Mouse (Mus musculus) frontal cortex, postnatal 10 days (tissue): Measurements from ENCODE around the gene Wars2.

Experiments
- DNase-seq, 2 experiments: peaks; one replicate each; pipeline ENCODE4 v3.0.0; 2022; ENCODE audit warnings: low spot score in 2 of 2, mixed read lengths in 1 of 2

Gene Wars2

DNA sequence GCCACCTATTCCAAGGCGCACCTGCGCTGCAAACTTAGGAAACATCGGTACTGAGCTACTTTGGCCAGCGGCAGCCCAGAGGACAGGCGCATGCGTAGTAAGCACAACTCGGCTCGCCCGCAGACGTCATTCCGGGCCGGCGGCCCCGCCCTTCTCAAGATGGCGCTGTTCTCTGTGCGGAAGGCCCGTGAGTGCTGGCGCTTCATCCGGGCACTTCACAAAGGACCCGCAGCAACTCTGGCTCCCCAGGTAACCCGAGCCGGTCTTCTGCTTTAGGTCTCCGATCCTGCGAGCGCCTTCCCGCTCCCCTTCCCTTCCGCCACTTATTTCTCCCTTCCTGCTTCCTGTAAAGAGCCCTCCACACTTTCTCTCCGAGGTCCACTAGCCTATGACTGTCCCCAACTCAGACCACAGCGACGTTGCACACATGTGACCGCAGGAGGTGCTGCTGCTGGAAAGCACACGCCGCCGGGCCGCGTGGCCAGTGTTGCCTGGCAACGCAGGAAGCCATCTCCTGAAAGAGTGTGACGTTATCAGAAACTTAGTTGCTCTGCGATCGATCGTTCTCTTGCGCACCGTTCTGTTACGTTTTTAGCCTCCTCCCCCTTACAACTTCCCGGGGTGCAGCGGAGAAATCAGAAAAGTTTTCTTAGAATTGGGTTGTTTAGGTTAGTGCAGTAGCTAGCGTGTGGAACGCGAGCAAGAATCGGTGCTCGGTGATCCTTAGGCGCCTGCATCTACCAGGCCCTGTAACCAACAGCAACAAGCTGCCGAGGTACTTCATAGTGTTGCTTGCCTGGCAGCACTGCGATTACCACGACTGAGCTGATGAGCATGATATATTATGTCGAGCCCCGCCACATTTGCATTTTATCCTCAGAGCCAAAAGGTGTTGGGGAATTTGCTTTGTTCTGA is at the start of gene Wars2:
Gene Wars2 (plus strand): TSS at position 129 of the 915 bp plus-strand sequence.
- peak; percentile 85 to 94 for DNase-seq

DNA sequence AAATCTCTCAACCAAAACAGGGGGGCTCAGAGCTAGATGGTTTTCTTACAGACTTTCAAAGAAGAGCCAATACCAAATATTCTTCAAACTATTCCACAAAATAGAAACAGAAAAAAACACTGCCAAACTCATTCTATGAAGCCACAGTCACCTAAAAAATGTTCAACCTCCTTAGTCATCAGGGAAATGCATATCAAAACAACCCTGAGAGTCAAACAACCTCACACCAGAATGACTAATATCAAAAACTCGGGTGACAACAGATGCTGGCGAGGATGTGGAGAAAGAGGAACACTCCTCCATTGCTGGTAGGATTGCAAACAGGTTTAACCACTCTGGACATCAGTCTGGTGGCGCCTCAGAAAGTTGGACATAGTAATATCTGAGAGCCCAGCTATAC is 44.1 kb upstream of the Wars2 start:
- no peak for DNase-seq

DNA sequence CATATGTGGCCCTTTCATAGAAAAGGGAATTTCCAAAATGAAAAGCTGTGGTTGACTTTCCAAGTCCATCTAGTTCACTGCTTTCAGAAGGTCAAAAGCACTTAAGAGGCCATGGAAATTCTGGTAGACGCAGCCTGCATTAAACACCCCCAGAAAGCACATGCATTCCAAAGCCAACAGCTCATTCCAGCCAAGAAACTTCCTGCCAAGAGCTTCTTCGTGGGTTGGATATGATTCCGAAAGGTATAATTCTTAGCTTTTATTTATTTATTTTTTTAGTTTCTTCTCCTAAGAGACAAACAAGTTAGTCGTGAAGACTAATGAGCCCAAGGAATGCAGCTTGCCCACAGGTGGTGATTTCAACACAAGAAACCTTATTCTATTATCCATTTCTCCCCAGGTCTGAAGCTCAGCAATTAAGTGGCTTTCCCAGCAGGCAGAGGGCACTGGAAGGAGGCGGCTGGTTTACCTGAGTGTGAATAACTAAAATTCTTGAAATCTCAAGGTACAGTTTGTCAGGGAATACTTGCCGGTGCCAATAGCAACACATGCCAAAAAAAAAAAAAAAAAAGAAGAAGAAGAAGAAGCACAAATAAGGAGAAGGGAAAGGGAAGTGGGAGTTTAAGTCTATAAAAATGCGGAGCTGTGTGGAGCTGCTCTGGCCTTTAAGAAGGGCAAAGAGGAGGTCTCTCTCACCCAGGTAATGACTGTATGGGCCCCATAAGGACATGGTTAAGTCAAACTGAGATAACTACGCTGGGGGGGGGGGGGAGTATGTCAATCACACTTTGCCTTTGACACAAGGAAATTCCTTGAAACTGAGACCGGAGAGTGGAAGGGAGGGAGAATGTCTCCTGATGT is 30.3 kb upstream of the Wars2 start:
- DNase-seq = no peak

DNA sequence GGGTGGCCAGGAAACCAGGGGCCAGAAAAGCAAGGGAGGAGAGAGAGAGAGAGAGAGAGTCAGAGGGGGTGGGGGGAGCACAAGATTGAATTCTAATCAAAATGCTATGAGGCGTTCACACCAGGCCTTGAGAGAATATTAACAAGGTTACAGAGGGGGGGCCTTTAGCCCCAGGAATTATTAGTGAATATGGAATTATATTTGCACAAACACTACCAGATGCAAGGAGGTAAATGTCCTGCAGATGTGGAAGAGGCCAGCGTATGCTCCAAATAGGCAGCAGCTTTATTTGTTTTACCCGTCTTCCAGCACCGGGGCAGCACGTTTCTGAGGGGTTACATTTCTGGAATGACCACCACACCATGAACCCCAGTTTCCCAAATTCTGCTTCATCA is 29.7 kb upstream of the Wars2 start:
- DNase-seq = no peak

DNA sequence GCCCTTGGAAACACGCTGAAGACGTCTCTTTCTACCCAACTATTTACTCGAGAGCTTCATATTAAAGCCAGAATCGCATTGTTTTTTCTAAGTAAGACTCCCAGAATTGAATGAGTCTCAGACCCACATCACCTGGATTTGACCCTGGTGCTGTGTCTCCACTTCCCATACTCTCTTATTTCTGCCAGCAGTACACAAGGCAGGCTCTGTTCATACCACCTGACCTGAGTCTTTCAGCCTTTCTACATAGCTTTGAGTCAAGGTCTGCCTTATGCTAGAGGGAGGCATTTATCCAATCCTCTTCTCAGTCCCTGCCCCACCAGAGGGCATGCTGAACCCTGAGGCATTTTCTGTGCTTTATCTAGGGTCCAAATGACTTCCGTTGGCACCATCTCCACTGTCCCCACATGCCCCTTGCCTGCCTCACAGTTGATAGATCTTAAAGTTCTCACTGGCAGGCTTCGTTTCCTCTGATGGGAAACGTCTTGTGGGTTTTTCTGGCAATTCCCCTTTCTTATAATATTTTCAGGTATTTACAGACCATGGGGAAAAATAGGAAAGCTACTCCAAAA is 27.5 kb upstream of the Wars2 start:
- DNase-seq = no peak

DNA sequence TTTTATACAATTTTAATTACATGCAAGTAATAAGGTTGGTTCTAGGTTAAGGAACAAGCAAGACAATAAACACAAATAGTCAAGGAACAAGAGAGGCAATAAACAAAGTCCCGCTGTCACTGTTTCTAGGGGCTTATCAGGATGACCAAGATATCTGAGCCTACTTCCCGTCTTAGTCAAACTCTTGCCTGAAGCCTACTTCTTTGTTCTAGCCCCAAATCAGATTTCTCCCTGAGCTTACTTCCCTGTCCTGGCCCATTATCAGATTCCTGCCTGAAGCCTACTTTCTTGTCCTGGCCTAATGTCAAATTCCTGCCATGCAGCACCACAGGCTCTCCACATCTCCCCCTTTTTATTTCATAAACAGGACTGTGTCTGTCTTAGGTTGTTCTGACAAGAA is 19.9 kb upstream of the Wars2 start:
- no peak for DNase-seq

DNA sequence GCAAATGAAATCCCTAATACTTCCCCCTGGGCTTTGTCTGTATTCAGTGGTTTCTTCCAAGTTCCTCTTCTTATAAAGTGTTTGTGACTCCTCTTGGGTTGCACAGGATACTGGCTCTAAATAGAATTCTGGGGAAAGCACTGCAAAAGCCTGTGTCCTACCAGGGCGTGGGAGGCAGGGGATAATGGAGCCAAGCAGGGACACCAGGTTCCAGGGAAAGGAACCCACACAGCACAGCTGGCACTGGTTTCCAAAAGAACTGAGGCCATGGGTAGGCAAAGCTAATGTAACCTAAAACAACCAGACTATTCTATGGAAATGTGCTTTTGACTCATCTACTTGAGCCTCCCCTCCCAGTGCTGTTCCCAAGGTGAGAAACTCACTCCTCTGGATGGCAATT is 10.3 kb upstream of the Wars2 start:
- no peak for DNase-seq

DNA sequence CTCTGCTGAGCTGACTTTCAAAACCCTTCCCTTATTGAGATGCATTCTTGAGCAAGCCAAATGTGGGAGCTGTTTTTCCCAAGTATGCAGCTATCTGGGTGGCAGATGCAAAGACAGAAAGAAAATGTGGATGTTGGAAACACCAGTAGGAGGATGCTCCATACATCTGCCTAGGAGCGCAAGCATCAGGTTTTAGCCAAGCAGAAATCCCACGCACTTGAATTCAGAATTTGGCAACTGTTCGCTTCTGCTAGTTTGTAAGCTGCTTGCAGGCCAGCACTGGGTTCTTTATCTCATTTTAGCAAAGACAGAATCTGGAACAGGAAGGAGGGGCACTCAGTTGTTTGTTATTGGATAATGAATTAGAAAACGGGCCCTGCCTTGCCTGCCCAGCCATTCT is 8.9 kb upstream of the Wars2 start:
- peak in 1 of 2 experiments; percentile 28 for DNase-seq

DNA sequence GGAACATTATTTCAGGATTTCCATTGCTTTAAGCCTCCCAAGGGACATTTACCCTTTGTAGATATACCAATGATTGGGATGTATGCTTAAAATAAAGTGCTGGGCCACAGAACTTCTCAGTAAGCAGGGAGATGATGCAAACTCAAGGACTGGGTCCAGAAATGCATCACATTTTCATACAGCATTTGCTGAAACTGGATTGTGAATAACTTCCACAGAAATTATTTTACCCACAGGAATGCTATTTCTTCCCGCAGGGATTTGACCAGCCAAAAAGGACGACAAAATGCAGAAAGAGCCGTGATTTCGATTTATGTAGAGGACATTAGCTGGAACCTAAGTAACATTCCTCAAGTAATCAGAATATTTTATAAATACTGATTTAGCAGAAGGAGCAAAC is 7.0 kb upstream of the Wars2 start:
- DNase-seq = no peak

DNA sequence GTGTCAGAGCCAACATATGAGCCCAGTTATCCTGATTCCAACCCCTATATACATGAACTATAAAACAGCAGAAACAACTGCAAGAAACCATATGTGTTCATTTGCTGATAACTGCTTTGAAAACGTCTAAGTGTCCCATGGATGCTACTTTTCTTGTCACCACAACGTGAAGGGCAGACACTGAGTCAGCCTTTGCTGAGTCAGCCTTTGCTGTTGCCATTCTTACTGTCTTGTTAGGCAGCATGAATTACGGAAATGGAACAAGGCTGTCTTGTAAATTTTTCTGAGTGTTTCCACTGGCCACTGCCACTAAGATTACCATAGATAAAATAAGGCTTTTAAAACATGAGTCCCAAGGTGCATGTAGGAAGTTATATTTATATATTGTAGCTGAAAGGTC is 7.0 kb downstream of the Wars2 start:
- DNase-seq = no peak

DNA sequence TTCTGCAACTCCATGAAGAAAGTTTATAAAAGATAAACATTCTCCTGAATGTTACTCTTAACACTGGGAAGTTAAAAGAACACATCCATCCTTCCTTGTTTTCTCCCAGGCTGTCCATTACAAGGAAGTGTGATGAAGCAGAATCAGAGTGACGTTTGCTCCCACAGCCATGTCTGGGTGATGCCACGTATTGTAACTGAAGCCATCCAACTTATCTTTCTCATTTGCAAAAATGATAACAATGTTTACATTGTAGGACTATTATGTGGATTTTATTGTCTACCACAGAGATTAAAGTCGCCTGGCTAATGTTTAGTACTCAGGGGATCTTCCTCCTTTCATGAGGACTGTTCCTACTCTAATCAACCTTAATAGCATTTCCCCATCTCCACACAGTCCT is 8.2 kb downstream of the Wars2 start:
- DNase-seq = no peak

DNA sequence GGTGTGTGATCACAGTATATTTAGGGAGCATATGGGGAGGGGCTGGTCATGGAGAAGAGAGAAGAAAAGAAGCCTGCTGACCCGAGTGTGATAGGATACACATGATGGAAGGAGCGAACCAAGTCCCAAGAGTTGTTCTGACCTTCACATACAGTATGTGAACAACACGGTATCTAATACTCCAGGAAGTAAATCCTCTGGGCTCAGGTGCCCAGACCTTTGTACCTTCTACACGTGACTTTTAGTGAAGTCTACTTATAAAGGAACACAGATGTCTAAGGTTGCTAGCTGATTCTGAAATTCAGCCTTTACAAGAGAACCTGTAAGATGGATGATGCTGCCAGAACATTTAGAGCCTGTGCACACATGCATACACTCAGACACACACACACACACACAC is 15.4 kb downstream of the Wars2 start:
- DNase-seq = no peak

DNA sequence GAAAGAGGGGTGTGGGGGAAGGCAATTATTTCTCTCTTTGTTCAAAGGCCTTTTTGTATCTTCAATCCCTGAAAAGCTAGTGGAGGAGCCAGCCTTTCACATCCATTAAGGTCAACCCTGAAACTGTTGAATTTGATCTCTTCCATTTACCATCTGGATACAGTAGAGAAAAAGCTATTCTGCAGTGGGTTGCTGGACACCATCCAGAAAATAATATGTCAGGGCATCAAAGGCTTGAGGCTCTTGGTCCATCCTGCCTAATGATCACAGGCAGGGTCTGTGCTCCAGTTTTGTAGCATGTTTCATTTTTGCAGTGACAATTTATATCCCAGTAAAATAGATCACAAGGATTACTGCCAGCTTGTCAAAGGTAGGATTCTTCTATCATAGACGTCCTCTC is 16.1 kb downstream of the Wars2 start:
- no peak for DNase-seq

DNA sequence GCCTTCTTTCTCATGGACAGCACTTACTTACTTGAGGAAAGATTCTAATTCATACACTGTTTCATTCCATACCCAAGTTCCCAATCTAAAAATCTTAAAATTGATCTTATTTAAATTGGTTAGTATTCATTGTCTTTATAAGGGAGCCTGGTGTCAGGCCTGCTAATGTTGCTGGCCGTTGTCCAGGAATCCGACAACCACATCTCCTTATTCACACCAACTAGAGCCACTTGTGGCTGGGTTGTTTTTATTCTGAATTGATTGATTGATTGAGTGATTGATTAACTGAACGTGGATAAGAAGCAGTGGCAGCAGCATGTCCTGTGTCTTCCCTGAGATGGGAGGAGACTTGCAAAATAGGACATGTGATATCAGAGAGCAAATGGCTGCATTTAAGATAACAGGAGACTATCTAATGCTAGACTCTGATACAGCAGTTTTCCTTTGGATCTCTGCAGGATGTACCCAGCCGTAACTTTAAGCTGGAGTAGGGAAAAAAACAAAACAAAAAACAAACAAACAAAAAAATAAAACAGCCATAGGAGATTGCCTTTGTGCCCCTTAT is 16.7 kb downstream of the Wars2 start:
- no peak for DNase-seq

DNA sequence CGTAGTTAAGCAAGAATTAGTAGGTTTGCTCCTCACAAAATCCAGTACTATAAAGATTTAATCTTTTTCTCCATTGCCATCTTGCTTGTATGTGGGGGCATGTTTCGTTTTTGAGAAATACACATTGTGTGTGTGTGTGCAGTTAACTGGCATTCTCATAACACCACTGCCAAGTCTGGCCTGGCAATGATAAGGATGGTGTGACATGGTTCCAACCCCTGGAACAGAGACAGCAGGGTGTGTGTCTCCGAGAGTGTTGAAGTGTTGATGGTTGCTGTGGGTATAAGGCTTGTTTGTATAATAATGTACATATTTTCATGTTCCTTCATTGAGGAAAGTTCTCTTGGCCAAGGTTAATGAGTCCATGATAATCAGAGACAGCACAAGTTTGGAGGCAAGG is 19.1 kb downstream of the Wars2 start:
- DNase-seq = no peak

DNA sequence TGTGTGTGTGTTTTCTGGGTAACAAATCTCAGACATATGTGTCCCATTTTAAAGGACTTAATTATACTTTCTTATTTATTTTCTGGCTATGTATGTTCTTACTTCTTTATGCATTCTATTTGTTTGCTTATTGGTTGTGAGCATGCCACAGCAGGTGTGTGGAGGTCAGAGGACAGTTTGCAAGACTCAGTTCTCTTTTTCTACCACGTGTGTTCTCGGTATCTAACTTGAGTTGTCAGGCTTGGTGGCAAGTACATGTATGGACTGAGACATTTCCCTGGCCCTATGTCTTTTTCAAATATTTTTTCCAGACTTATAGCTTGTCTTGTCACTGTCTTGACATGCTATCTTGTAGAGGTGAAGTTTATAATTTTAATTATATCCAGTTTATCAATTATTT is 21.3 kb downstream of the Wars2 start:
- no peak for DNase-seq

DNA sequence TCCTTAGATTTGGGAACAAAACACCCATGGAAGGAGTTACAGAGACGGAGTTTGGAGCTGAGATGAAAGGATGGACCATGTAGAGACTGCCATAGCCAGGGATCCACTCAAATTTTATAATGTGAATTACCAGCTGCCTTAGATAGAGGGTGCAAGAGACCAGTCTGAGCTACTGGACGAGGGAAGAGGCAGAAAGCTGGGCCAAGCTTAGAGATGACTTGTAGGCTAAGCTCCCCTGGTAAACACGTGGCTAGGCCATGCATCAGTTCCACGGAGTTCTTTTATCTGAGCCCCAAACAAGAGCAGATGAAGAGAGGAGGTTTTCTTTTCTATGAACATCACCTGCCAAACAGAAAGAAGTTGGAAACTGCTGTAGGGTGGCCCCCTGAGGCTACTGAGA is 26.9 kb downstream of the Wars2 start:
- DNase-seq = no peak

DNA sequence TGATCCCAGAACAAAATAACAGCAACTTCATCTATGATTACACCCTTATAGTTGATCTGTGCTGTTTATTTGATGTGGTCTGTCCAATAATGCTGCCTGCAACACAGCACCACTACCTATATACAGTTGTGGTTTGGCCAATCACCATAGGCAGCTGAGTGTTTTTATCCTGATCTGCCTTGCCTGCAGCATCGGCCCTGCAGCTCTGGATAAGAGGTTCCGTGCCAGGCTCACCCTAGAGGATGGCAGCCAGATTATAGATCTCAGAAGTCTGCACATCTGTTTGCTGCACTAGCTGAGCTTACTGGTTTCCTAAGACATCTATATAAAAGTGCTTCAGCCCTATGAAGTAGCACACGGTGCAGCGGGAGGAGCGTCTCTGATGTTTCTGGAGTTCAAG is 32.3 kb downstream of the Wars2 start:
- no peak for DNase-seq

DNA sequence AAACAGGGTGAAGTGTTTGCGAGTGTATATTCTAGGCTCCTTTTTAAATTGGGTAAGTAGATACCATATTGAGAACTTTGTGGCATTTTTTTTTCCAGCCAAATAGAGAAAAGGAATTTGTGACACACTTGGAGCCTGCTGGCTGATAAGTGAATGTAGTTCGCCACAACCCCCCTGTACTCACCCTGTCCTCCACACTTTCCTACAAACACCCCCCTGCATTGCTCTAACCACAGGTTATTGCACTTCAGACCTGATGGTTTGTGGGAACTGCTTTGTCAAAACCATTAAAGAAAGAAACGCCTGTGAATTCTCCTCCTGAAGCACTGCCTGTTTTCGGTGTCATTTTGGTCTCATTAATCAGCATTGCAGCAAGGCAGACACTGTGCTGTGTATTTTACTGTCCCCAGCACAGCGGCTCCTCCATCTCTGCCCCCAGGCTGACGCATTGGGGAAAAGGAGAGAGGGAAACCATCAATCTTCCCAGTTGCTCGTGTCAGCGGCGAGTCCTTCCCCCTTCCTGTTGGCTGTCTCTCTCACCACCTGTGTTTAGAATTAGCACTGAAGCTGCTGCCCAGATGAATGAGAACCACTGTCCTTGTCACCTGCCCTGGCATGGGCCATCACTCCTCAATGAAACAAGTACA is 33.9 kb downstream of the Wars2 start:
- no peak for DNase-seq

DNA sequence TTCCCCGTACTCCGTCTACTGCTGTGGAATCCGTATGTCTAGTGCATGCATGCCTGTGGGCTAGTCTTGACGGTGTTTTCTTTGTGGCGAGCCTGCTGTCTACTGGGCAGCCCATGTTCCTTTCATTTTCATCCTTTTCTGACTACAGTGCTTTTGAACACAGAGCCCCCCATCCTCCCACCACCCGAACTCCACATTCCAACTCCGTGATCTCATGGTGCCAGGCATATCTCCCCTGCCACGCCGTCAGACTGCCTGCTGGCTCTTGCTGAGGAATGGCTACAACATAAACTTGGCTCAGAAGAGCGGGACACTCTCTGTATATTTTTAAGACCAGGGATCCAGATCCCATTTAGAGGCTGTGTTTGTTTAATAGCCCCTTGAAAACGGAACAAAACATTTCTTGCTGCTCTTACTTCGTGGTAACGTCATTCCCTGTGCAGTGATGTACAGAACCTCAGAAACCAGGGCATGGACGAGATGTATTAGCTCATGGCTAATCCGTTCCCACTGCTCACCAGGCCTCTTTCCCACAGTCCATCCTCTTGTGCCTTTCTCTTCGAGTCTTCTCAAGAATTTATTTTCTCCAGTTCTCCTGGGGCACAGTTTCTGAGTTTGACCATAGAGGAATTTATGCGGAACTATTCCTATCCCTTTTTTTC is 42.6 kb downstream of the Wars2 start:
- DNase-seq = no peak

DNA sequence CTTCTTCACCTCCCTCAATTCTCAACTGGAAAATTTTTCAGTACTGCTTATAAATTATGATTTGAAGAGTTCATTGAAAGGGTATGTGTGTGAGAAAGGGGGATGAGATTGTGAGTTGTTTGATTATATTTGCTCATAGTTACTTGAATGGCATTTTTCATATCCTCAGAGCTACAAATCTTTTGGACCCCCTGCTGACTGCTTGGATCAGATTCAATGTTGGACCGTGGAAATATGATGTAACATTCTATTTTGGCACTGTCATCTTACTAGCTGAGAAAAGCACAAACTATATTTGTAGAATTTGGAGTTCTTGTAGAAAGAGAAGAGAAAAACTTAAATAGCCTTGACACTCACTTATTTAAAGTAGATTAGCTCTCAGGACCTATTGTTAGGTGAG is 43.5 kb downstream of the Wars2 start:
- DNase-seq = no peak
